Mouse (Mus musculus): Measurements from ENCODE around the gene Mcf2l.

The Mcf2l gene

GRCm38 (mm10) chr8:12874194-12874791, 687 bp downstream of the Mcf2l start:
- DNase-seq (ENCODE audit: low spot score in 2 of 2), result no peak

- DNase-seq (ENCODE audit: low spot score in 2 of 2), result no peak
Measured at GRCm38 (mm10) chr8:12874971-12875370, 1.4 kb downstream of the Mcf2l start.

DNA sequence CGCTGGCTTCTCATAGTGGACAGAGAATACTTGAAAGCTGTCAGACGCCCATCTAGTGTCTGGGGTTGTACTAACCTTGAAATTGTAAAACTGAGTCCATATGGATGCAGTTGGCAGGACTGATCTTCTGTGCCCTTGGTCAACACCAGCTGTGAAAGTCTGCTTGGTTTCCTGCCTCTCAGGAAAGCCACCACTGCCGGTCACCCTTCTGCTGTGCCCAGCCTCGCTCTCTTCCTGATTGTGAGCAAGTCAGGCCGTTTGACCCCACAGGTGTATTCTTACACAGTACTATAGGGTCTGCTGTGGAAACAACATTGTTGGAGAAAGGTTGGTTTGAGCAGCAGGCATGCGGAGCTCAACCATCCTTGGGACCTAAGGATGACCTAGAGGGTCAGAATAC, 3.5 kb downstream of the Mcf2l start:
- DNase-seq (ENCODE audit: low spot score in 2 of 2), result no peak

DNA sequence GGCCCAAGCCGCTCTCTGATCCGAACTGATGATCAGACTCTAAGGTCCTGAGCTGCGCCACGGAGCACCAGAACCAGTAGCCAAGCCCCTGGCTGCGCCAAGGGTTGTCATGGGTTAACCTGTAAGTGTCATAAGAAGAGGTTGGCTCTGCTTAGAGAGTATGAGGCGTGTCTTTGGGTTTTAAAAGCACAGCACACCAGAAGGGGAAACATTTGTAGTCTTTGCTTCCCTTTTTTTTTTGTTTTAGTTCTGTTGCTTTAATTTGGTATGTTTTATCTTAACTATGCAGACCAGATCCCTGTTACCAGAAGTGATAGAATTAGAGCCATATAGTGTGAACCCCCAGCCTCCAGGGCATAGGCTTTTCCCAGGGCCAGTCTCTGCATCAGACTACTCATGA, 6.6 kb downstream of the Mcf2l start:
- DNase-seq (ENCODE audit: low spot score in 2 of 2), result no peak

- DNase-seq (ENCODE audit: low spot score in 2 of 2), result no peak
Measured at GRCm38 (mm10) chr8:12883051-12884004, 9.7 kb downstream of the Mcf2l start.

DNA sequence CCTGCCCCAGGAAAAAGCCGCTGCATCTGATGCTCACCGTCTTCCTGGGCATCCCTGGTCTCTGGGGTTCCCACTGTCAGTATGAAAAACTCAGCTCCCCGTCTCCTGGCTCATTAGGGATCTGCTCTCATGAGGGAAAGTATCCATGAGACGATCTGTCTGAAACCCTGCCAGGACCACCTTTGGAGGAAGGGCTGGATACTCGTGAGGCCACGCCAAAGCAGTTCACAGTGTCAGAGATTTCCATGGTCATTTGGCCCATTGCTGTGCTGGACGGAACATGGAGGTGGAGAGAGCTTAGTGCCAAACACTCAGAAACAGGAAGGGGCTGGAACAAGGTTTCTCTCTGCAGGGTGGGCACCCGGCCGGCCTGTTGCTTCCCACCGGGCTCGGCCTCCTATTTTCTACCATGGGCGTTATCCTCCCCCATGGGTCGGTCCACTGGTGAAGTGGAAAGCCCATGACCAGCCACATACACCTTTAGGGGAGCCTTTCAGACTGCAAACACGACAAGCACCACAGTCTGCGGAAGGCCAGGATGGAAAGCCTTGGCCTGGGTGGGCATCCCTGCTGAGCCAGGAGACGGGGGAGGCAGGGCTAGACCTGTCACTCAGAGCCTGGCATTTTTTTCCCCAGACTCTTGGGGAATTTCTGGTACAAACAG, 14.3 kb downstream of the Mcf2l start:
- no peak for DNase-seq (ENCODE audit: low spot score in 2 of 2)

- DNase-seq (ENCODE audit: low spot score in 2 of 2), result no peak
Measured at GRCm38 (mm10) chr8:12889046-12889598, 15.5 kb downstream of the Mcf2l start.

DNA sequence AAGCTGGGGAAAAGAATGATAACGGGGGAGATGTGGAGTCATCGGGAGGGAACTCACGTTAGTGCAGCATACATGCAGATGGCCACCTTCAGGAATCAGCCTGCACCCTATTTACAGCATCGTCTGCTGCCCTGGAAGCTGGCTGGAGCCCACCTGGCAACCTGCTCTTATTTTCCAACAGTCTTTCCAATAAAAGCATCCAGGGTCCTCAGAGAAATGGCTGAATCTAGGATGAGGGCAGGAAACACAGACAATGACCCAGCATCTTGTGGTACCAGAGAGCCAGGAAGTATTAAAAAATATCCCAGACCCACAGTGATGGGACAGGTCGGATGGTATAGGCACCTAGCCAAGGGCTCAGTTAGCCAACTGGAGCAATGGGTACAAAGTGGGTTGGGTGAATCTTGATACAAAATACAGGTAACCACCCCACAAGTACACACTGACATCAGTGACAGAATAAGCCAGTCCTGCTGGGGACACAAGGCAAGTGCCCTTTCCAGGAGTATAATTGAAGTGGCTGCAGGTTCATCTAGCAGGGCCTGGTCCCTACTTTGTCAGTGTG, 19.4 kb downstream of the Mcf2l start:
- DNase-seq (ENCODE audit: low spot score in 2 of 2), result no peak

DNA sequence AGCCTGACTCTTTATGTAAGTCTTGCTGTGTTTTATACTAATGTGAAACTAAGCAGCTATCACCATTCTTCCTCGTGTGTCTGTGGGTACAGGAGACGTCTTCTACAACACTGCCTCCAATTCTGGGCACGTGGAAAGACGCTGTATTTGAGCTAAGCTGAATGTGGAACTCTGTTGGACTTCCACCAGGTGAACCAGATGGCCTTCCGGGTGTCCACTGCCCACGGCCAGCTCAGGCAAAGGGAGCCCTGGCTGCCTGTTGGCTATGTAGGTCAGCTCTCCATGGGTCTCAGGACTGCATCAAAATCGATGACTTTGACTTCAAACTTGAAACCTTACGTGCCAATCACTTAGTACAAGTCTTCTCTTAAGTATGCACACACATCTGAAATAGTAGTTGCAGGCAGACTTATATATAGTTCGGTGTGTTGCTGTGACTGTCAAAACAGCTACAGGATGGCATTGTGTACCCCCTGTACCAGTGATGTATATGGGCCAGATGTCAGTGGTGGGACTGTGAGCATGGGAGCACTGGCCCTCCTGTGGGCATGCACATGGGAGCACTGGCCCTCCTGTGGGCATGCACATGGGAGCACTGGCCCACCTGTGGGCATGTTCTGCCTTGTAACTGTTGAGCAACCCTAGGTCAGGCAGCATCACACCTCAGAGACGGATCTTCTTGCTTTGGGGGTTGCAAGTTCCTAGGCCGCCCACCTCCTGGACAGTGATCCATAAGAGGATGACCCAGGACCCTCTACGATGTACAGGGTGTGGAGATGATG, 20.4 kb downstream of the Mcf2l start:
- DNase-seq (ENCODE audit: low spot score in 2 of 2), result no peak

DNA sequence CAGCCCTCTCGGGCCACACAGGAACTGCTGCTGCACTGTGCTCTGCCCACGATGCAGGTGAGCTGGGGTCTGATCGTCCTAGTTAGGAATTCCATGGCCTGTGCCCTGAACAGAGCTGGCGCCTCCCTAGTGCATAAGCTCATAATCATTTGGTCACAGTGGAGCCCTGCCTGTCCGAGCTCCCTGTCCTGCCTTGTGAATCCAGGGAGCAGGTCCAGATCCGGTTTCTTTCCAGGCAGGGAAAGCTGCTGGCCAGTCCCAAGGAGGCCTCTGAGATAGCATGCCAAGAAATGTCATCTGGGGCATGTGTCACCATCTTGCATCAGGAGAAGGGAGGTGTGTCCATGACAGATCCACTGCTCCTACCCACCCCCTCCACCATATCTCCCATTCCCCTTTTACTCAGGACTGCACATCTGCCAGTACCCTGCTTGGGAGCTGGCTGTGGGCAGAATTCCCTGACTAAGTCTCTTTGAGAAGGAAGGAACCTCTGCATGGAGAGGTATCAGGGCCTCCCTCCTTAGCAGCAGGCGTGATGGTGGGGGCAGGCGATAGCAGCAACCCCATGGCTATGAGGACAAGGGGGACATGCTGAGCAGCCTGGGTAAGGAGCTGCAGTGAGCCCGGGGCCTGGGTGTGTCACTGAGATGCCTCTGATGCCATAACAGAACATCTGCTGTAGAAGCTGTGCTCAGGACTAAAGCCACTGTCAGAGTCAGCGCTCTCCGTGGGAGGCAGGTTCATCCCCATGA, 21.4 kb downstream of the Mcf2l start:
- DNase-seq (ENCODE audit: low spot score in 2 of 2), result no peak

DNA sequence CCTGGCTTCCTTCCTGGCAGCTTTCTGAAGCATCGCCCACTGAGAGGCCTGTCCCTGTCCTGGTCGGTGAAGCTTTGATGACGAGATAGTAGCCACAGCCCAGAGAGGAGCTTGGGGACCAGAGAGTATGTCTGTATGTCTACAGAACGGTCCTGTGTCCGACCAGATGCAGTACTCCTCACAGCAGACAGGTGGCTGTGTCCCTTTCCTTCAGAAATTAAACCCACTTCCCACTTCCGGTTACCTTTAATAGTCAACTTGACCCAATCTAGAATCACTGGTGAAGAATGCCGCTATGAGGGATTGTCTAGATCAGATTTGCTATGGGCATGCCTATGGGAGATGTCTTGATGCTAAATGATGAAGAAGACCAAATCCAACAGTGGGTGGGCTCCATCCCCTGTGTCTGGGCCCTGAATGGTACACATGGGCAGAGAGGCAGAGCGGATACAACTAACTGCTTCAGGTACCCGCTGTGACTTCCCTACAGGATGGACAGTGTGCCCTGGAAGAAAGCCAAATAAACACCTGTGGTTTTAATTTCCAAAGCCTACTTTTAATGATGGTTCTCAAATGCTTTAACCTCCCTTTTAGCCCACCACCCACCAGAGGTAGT, 22.0 kb downstream of the Mcf2l start:
- DNase-seq (ENCODE audit: low spot score in 2 of 2), result no peak

- no peak for DNase-seq (ENCODE audit: low spot score in 2 of 2)
Measured at GRCm38 (mm10) chr8:12896494-12897373, 23.1 kb downstream of the Mcf2l start.

DNA sequence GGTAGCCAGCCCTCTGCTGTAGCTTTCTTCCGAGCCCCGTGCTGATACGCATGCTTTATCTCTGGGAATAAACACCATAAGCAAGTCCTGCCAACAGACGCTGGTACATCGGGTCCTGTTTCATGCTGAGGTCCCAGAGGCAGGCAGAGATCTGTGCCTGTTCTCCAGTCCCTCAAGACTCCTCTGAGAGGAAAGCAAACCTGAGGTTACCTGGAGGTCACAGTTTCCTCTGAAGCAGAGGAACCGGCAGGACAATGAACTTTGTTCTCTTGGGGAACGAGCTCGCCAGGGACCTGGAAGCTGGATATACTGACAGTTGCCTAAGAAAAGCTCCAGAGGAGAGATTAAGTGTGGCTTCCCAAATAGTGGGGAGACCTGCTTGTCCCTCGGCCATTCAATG, 24.2 kb downstream of the Mcf2l start:
- DNase-seq (ENCODE audit: low spot score in 2 of 2), result no peak

- DNase-seq (ENCODE audit: low spot score in 2 of 2), result no peak
Measured at GRCm38 (mm10) chr8:12903790-12904415, 30.3 kb downstream of the Mcf2l start.

DNA sequence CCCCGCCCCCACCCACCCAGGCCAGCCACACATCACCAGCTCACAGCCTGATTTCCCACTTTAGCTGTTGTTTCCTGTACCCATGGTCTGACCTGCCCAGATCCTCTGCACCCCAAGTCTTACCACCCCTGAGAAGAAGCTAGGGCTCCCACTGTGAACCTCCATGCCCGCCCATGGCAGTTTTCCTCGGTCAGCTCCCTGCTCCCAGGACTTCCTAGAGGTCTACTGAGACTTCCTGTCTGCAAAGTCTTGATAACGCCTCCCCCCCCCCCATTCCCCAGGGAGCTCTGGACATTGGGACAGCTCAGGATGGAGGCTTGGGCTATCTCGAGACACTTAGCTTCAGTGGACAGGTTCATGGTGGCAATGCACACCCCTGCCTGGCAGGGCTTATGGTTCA, 31.5 kb downstream of the Mcf2l start:
- no peak for DNase-seq (ENCODE audit: low spot score in 2 of 2)

GRCm38 (mm10) chr8:12905599-12906321, 32.2 kb downstream of the Mcf2l start:
- DNase-seq (ENCODE audit: low spot score in 2 of 2), result no peak

GRCm38 (mm10) chr8:12906597-12906996, 33.0 kb downstream of the Mcf2l start:
- DNase-seq (ENCODE audit: low spot score in 2 of 2), result no peak

DNA sequence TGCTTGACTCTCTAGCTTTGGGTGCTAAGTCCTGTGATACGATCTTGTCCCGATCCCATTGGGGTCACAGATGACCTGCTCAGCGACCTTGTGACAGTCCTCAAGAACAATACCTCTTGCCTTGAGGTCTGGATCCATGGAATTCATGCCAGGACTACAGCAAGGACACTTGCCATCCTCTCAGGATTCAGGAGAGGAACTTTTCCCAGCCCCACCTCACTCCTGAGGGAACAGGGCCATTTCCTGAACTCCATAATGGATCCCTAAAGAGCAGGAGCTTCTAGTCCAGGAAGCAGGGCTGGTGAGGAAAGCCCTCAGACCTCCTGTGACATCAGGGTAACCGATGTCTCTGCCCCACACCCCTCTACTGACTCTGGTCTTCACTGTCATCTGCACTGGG, 34.1 kb downstream of the Mcf2l start:
- DNase-seq (ENCODE audit: low spot score in 2 of 2), result no peak

All from spleen, postnatal 4 days (tissue).